Mouse (Mus musculus) B cell, adult 2 months (primary cell): ENCODE data around the gene Radil.
A peak's percentile ranks its signal among the peaks of the same experiment; 100 is the strongest.

ENCODE experiments used
- DNase-seq, 2 experiments: peaks; one replicate each; pipeline ENCODE4 v3.0.0; 2022

Radil gene

GRCm38 (mm10) chr5:142550706-142551652 is at the start of gene Radil:
TSS of gene Radil (minus strand) at chr5:142551098.
- DNase-seq, result peak; percentile 87 to 90

GRCm38 (mm10) chr5:142597648-142598390 is 46.9 kb upstream of the Radil start:
- no peak for DNase-seq

GRCm38 (mm10) chr5:142596723-142597122 is 45.8 kb upstream of the Radil start:
- DNase-seq, result no peak

DNA sequence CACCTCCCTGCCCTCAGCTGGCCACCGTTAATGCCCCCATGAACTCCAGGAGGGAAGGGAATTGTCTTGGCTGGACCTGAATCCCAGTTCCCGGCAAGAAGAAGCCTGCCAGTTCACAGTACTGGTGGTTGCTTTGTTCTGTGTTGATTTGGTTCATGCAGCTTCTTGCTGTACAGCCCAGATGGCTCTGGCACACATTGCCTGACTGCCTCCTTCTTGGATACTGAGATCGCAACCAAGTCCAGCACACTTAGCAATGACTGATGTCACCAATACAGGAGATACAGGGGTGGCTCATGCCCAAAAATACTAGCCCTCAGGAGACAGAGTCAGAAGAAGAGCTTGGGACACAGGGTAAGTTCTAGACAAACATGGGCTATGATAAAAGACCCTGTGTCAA is 44.8 kb upstream of the Radil start:
- no peak for DNase-seq

DNA sequence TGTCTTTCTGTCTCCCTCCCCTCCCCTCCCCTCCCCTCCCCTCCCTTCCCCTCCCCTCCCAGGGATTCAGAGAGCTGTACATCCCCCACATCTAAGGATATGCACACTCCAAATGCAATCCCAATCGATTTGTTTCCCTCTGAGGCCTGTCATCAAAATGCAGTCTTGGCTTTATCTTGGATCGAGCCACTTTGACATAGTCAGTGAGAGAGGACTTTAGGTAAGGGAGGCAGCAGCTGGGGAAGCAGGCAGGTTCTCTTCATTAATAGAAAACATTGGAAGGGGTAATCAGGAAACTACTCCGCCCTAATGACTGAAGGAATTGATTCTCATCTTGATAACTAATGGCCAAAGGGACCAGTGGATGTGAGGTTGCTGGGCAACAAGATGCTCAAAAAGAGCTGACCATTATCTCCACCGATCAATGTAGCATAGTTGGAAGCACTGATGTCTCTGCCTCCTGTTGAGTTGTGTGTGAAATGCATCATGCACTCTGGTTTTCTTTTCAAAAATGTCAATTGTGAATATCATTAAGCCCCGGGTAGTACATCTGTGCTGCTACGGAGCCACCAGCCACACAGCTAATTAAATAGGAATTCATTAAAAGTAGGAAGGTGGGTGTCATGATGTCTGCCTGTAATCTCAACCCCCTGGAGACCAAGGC is 40.2 kb upstream of the Radil start:
- DNase-seq, result no peak

DNA sequence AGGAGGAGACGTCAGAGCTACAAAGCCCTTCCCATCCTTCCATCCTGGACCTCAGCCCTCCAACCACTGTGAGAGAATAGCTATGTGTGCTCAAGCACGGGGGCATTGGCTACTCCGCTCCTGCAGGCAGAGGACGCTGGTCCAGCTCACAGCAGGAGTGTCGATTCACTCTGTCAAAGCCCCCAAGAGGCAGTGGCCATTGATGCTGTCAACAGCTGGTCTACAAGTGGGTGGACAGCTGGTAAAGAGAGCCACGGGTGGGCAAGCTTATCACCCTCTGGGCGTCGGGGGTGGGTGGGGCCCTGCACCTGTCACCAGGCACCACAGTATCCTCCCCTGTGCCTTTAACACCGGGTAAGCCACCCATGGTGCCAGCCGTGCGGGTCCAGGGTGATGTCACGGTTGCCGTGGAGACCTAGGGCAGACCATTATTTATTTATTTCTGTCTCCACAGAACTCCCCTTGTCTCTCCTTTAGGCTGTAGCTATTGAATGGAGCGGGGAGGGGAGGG is 32.8 kb upstream of the Radil start:
- no peak for DNase-seq

DNA sequence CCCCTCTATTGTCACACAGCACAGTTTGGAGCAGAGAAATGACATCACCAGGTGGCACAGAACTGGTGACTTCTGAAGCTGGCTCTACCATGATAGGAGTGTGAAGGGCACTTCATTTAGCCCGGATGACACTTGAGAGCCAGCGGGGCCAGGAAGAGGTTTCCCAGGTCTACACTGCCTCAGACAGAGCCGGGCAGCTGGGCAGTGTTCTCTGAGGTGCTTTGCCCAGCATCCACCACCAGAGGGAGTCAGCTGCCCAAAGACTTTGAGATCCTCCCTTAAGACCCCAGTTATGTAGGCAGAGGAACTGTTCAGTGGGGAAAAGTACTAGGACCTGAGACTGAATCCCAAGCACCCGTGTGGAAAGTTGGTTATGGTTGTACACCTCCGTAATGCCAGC is 30.6 kb upstream of the Radil start:
- peak; percentile 39 to 54 for DNase-seq

DNA sequence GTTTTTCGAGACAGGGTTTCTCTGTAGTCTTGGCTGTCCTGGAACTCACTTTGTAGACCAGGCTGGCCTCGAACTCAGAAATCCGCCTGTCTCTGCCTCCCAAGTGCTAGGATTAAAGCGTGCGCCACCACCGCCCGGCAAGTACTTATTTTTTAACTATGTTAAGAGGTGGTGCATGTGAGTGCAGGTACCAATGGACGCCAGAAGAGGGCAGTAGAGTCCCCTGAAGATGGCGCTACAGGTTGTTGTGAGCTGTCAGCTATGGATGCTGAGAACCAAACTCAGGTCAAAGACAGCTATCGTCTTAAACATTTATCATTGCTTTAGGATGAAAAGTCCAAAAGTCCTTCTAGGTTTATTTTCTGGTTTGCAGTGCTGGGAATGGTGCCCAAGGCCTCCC is 27.3 kb upstream of the Radil start:
- no peak for DNase-seq

DNA sequence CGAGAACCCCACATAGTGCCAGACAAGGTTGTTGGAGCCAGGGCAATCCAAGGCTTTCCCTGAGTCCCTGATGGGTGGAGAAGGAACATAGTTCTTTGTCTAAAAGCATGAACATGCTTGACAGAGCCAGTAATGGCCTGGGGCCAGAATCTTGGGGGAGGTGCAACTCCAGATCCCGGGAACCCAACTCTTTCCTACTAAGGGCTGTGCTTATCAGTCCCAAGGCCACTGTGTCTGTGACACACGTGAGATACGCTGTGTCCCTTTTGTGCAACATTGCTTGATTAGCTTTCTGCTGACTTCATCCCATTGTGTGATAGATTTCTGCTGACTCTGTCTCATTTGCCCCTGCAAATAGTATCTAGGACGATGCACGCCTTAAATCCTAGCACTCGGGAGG is 25.9 kb upstream of the Radil start:
- no peak for DNase-seq

- no peak for DNase-seq
These were observed 23.6 kb upstream of the Radil start for GRCm38 (mm10) chr5:142574323-142575057.

GRCm38 (mm10) chr5:142564606-142565005 is 13.7 kb upstream of the Radil start:
- no peak for DNase-seq

DNA sequence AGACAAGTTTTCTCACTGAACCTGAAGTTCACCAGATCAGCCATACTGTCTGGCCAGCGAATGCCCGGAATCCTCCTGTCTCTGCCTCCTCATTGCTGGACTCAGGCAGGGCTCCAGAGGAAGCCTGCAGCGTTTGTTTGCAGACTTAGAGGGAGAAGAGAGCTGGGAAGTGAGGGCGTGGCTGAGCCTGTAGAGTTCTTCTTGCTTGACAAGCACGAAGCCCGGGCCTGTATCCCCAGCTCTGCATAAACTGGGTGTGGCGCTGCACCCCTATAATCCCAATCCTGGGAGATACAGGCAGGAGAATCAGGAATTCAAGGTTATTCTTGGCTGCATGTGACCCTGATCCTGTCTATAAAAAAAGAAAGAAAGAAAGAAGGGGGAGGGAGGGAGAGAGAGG is 9.4 kb upstream of the Radil start:
- no peak for DNase-seq

GRCm38 (mm10) chr5:142557397-142558067 is 6.6 kb upstream of the Radil start:
- peak; percentile 79 to 81 for DNase-seq

DNA sequence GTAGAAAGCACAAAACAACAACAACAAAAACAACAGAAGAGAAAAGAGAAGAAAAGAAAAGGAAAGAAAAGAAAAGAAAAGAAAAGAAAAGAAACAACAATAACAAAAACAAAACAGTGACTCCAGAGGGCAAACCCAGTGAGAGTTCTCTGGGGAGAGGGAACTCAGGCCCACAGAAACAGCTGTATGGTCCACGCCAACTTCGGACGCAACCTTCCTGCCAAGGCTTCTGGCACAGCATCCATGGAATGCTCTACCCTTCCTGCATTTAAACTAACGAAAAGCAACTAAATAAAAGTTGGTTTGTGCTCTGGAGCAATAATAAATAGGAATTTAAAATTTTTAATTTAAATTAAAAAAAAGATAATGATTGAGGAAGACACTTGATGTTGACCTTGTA is 5.8 kb upstream of the Radil start:
- DNase-seq, result no peak

DNA sequence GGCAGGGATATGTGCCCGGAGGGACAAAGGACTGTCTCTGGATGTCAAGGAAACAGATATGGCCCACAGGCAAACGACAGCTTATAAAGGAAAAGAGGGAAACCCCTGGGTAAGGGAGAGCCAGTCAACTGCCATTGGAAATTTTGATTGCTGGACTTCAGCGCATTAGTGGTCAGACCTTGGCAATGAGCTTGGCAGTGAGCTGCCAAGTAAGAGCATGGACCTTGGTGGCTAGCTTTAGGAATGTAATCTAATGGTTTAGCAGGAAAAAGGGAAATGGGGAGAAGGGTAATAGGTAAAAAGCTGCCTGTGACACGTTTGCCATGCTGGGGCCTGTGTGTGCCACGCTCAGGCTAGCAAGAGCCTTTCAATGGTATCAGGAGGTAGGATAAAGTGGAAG is 5.0 kb upstream of the Radil start:
- DNase-seq, result no peak

- DNase-seq, result peak in 1 of 2 experiments; percentile 6
These were observed 765 bp downstream of the Radil start for GRCm38 (mm10) chr5:142549961-142550705.

DNA sequence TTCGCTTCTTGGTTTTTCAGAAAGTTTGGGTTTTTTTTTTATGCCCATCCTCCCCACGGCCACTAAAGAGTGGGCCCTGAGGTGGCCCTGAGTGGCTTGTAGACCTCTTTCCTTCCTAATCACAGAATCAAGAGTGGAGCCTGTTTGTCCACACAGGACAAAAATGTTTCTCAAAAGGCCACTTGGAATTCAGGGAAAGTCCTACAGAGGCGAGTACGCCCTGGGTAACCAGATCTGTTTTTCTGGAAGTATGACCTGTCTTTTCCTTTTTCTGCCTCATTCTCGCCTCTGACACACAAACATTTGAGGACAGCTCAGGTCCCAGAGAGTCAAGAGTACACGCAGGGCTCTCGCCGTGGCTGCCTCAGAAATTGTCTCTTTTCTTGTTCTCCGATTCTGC is 1.5 kb downstream of the Radil start:
- no peak for DNase-seq

- DNase-seq, result no peak
These were observed 3.8 kb downstream of the Radil start for GRCm38 (mm10) chr5:142547066-142547465.

GRCm38 (mm10) chr5:142546344-142546743 is 4.6 kb downstream of the Radil start:
- no peak for DNase-seq

DNA sequence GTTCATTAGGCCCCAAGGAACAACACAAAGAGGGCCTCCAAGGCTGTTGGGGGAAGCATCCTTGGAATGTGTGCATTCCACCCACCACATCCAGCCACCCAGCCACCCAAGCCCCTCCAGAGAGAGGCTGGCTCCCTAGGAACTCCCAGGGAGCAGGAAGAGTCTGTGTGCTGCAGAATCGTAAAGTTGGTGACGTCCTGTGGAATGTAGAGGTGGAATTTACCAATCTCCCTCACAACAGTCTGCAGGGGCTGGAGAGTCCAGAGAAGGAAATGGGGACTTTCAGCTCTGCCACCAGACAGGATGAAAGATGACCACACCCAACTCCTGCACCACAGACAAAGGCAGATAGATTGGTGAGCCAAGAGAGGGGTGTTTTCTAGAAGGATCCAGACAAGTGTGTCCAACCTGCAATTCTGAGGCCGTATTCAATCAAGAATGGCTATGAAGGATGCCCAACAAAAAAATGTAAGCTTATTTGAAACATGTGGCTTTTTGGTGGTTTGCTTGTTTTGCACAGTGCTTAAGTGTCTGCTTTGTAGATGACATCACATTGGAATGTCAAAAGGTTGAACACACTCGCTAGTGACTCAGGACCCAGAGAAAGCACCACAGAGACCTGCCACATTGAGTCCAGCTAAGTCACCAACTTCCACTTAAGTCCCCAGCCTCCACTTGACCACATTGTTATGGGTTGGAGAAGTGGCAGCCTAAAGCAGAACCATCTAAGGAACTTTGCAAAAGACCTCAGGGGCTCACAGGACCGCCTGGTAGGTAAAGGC is 5.7 kb downstream of the Radil start:
- DNase-seq, result no peak
